Mouse (Mus musculus) adrenal gland, adult 8-10 months (tissue): Measurements from ENCODE around the gene Nqo1. TPM values are rescaled to one million over a fixed set of nuclear protein-coding genes. Genes with fewer than 3 reads are reported as not detected.

ENCODE experiments used
- DNase-seq: peaks from one replicate; pipeline ENCODE4 v3.0.0; 2022
- total RNA-seq, 4 experiments: library from RNA; stranded (reverse); gene quantifications; 2 replicates each; pipeline ENCODE4 v1.2.4; 2022

Nqo1 gene
- total RNA-seq: 1 to 10 TPM; 5.8 to 8.1 (median 6.9) TPM

DNA sequence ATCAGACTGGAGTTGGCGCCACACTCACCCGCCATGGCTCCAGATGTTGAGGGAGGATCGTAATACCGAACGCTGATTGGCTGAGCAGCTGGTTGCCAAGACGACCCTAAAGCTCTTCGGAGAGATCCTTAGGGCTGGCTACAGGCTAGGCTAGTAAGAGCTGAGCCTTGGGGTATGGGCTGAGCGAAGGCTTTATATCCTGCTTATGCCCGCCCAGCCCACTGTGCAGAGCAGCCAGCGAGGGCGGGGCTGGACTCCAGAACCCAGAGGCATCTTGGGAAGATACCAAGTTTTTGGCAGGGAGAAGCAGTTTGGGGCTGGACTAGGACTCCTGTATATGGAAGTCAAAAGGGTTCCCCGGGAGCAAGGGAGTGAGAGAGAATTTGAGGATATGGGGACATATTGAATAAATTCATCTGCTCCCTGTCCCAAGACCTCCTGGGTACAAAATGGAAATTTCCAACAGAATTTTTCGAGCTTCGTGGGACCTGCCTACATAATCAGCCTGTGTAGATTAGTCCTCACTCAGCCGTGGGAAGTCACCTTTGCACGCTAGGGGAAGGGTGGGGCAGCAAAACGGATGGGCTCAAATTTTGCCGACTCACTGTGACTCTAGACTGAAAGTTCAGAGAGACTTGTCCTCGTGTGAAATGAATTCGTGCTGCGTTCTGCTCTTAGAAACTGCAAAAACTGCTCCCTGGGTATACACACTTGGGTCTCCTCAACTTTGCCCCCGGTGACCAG is at the start of gene Nqo1:
Gene Nqo1, minus strand, starts transcription at position 169 of the 744 bp plus-strand sequence.
- DNase-seq: peak; percentile 64

- no peak for DNase-seq
Measured at GRCm38 (mm10) chr8:107451414-107452066, 48.5 kb upstream of the Nqo1 start.

- DNase-seq: no peak
Measured at GRCm38 (mm10) chr8:107449655-107450054, 46.6 kb upstream of the Nqo1 start.

DNA sequence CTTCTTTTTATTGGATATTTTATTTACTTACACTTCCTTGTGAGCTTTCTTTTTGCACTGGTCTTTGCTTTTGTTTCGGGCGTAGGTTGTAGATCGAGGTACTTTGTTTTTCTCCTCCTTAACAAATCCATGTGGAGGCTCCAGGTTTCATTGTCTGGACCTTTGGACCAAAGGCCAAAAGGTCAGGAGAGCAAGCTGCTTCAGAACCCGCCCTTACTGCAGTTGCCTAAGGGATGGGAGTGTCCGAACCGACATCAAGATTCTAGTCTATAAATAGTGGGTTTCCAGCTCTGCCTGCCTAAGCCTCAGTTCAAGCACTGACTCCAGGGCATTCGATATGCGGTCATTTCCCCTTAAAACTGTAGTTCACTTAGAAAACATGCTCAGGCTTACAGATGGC is 46.1 kb upstream of the Nqo1 start:
- no peak for DNase-seq

- no peak for DNase-seq
Measured at GRCm38 (mm10) chr8:107448382-107448889, 45.4 kb upstream of the Nqo1 start.

GRCm38 (mm10) chr8:107447713-107448112 is 44.7 kb upstream of the Nqo1 start:
- DNase-seq: no peak

- no peak for DNase-seq
Measured at GRCm38 (mm10) chr8:107444626-107445025, 41.6 kb upstream of the Nqo1 start.

DNA sequence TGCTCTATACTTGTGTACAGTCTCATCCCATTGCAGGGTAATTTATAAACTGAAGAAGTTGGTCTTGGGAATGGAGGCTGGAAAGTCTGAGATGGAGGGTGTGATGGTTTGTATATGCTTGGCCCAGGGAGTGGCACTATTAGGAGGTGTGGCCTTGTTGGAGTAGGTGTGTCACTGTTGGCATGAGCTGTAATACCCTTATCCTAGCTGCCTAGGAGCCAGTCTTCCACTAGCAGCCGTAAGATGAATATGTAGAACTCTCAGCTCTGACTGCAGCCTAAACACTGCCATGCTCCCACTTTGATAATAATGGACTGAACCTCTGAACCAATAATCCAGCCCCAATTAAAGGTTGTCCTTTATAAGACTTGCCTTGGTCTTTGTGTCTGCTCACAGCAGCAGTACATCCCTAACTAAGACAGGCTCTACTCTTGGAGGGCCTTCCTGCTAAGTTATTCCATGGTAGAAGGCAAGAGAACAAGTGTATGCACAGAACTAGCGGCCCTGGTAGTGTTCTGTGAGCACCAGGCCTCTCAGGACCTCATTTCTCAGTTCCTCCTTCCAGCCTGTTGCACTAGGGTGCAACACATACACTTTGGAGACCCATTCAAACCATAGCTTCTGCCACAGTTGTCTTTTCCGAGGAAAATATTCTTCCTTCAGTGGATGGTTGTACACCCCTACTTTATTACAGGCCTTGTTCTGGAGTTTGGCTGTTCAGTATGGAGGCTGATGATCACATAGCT is 37.0 kb upstream of the Nqo1 start:
- no peak for DNase-seq

DNA sequence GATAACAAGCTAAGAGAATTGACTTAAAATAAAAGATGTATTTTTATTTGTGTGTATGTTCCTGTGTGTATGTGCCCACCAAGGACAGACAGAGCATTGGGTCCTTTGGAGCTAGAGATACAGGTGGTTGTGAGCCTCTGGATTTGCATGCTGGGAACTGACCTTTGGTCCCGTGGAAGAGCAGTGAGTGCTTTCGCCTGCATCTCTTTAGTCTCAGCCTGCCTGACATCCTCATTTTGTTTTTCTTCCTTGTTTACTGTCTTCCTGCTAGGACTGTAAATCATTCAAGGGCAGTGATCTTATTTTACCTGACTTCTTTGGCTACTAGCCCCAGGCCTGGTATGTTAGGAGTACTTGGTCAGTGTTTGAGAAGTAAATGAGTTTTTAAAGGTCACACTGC is 34.7 kb upstream of the Nqo1 start:
- DNase-seq: no peak

GRCm38 (mm10) chr8:107436841-107437421 is 33.9 kb upstream of the Nqo1 start:
- DNase-seq: no peak

DNA sequence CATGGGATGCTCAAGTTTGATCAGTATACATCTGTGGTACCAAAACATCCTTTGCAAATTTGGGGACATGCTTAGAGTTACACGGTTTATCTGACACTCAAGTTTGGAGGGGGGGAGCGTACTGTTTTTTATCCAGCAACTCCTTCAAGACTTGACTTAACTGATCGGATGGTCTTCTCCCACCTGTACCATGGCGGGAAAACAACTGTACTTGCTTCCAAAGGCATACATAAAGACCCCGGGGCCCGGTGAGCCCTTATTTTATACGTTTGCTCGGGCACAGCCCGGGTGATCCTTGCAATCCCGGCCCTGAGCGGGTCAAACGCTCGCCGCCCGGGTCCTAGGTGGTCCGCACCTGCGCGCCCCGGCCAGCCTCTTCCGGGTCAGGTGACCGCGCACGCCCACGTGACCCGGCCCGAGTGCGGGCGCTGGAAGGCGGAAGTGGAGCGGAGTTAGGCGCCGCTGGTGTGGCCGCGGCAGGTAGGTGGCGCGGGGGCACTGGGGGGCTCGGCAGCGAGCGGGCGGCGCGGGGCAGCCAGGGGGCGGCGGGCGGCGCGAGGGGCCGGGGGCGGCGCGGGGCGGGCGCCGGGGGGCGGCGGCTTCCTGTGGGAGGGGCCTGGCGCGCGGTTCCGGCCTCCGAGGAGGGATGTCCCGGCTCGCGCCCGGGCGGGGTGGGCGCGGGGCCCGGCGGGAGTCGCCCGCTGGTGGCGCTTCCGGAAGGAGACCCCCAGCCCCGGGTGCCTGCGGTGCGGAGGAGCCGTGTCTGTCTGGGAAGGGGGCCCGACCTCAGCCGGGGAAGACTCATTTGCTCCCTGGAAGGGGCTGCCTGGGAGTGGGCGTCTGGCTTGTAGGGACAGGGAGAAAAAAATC is 33.2 kb upstream of the Nqo1 start, which contains the start of gene Wwp2:
Gene Wwp2, plus strand, starts transcription at position 404 of the 870 bp plus-strand sequence.
- peak; percentile 56 for DNase-seq

DNA sequence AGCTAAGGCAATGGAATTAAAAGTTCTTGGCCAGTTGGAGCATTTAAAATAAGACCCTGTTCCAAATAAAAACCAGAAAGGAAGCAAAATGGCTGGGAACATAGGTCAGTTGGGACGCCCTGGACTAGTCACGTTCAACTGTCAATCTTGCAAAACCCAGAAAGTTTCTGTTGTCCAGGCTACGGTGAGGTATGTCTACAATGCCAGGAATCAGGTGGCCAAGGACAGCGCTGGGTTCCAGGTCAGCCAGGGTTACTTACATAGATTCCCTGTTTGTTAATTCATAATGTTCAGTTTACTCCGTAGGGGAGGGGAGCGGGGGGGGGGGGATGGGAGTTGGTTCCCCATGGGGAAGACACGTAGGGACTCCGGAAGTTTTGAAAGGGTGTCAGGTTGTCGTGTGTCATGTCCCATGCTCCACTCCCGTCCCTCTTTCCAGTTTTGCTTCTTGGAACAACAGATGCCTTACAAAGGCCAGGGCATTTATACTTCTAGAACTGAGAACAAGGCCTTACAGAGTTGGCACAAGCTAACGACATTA is 32.5 kb upstream of the Nqo1 start:
- no peak for DNase-seq

DNA sequence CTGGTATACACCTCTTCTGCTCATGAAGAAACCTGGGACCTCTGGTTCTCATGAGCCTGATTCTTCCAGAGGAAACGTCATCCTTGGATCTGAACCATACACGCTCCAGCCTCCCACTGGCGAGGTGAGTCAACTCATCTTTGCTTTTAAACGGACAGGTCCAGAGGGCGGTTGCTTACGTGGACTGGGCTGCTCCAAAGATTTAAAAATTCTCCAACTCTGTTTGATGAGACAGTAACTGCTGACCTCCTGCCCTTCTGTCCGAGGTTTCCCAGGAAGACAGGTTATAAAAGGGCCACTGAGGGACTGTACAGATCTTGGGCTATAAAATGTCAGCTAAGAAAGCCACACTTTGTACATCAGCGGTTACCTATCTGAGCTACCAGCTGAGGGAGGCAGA is 27.8 kb upstream of the Nqo1 start:
- DNase-seq: no peak

- DNase-seq: no peak
Measured at GRCm38 (mm10) chr8:107425230-107425597, 22.2 kb upstream of the Nqo1 start.

GRCm38 (mm10) chr8:107424597-107425229 is 21.7 kb upstream of the Nqo1 start, which contains the start of gene Nob1:
Gene Nob1 (minus strand): TSS chr8:107425051.
- peak; percentile 94 for DNase-seq

- DNase-seq: no peak
Measured at GRCm38 (mm10) chr8:107424176-107424575, 21.2 kb upstream of the Nqo1 start.

DNA sequence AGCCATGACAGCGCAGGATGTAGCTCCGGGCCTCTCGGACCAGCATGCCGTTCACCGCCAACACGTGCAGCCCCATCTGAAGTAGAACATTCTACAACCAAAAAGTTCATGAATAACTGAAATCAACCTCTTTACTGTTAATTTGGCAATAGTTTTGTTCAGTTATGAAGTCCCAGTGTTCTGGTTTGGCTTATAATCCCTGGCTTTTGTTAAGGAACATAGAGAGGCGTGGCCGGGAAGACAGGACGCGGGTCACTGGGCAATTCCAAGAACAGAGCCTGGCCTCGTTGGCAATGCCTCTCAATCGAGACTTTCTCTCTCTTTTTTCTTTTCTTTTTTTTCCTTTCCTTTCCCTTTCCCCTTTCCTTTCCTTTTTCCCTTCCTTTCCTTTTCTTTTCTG is 14.0 kb upstream of the Nqo1 start:
- DNase-seq: no peak

- no peak for DNase-seq
Measured at GRCm38 (mm10) chr8:107413881-107414280, 10.9 kb upstream of the Nqo1 start.

DNA sequence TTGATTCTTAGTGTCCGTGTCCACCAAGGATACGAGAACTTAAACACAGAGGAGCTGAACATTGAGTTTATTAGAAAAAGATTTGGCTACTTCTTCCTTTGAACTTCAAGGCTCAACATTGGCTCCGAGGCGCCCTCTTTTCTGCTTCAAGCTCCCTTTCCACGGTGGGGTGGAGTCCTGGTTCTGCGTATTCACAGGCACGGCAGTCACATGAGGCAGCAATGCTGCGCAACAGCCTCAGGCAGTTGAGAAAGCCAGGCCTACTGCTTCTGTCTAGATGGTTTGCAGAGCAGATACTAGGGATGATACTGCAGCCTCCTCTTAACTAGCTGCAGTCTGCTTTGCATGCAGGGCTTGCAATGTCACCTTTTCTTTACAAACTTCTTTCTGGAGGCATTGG is 9.5 kb upstream of the Nqo1 start:
- DNase-seq: no peak

GRCm38 (mm10) chr8:107411391-107411790 is 8.4 kb upstream of the Nqo1 start:
- DNase-seq: no peak

GRCm38 (mm10) chr8:107405935-107406334 is 2.9 kb upstream of the Nqo1 start:
- no peak for DNase-seq
